Mouse (Mus musculus): ENCODE data around the gene Mx1. TPM values are rescaled to one million over a fixed set of nuclear protein-coding genes. Genes with fewer than 3 reads are reported as not detected.

Mx1 gene
- polyA plus RNA-seq, 1 experiment from 2014 or later = not detected

- H3K36me3 ChIP-seq (ENCODE audit: control insufficient read depth, insufficient read depth, low read length) = no peaks in the 10 kb centered on the region
- no peaks in the 10 kb centered on the region for H3K4me1 ChIP-seq (replicated peaks; ENCODE audit: control insufficient read depth, insufficient read depth, low read length)
- H3K4me2 ChIP-seq (replicated peaks; ENCODE audit: low read depth, low read length) = no peak overlapping the region
- no peaks in the 10 kb centered on the region for H3K27me3 ChIP-seq (ENCODE audit: control insufficient read depth, insufficient read depth, low read length)
- H3K9ac ChIP-seq (ENCODE audit: low read depth, low read length) = no peak overlapping the region
- WGBS = 72% methylated on average over 4 of the region's 4 CpGs
- H3K27ac ChIP-seq (ENCODE audit: low read depth, low read length) = no peak overlapping the region
- no peaks in the 10 kb centered on the region for H3K9me3 ChIP-seq (ENCODE audit: control insufficient read depth, low read length)
- no peak overlapping the region for H3K4me3 ChIP-seq (ENCODE audit: low read depth, low read length)
- ATAC-seq (ENCODE audit: low FRiP score) (no peak), DNase-seq (ENCODE audit: low spot score) (no peak)
Measured at GRCm38 (mm10) chr16:97402213-97402785, 60.4 kb downstream of the Mx1 start.

DNA sequence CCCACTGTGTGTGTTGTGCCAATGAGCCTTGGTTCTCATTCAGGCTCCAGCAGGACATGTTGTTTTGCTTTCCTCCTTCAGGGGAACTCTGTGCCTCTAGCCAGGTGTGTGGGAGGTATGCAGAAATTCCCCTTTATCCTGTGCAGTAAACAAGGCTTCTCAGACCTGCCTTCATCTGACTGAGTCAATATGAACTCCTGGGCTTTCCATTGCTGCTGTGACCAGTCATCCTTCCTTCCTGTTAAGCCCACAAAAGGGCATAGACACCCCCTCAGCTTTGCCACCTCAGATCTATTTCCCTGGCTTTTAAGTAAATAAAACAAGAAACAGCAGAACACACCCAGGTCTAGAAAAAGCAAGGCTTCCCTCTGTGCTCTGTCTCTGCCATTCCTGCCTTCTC is 61.0 kb downstream of the Mx1 start:
- Histone ChIP-seq H3K9ac (ENCODE audit: low read depth, low read length) (no peak overlapping the region), H3K9me3 (ENCODE audit: control insufficient read depth, low read length) (no peaks in the 10 kb centered on the region), H3K36me3 (ENCODE audit: control insufficient read depth, insufficient read depth, low read length) (no peaks in the 10 kb centered on the region), H3K27me3 (ENCODE audit: control insufficient read depth, insufficient read depth, low read length) (no peaks in the 10 kb centered on the region), H3K4me3 (ENCODE audit: low read depth, low read length) (no peak overlapping the region), H3K4me1 (replicated peaks; ENCODE audit: control insufficient read depth, insufficient read depth, low read length) (no peaks in the 10 kb centered on the region), H3K27ac (ENCODE audit: low read depth, low read length) (no peak overlapping the region), H3K4me2 (replicated peaks; ENCODE audit: low read depth, low read length) (no peak overlapping the region)
- DNase-seq (ENCODE audit: low spot score) (no peak), ATAC-seq (ENCODE audit: low FRiP score) (no peak)

DNA sequence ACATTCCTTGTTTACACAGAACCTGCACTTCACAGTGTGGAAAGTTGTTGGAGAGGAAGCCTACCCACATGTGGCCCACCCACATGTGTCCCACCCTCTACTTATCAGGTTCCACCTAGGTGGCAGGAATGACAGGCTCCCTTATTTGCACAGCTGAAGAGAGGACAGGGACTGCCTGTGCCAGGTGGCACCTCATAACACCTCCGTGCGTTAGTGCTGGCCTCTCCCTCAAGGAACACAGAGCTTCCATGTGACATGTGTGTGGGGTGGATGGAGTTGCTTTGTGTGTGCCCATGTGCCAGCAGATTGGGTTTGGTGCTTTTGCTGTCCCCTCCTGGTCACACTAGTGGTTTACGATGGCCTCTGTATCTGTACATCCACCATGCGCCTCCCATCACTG is 62.7 kb downstream of the Mx1 start:
- Histone ChIP-seq H3K4me3 (ENCODE audit: low read depth, low read length) (no peak overlapping the region), H3K36me3 (ENCODE audit: control insufficient read depth, insufficient read depth, low read length) (no peaks in the 10 kb centered on the region), H3K9ac (ENCODE audit: low read depth, low read length) (no peak overlapping the region), H3K4me2 (replicated peaks; ENCODE audit: low read depth, low read length) (no peak overlapping the region), H3K27ac (ENCODE audit: low read depth, low read length) (no peak overlapping the region), H3K9me3 (ENCODE audit: control insufficient read depth, low read length) (no peaks in the 10 kb centered on the region), H3K4me1 (replicated peaks; ENCODE audit: control insufficient read depth, insufficient read depth, low read length) (no peaks in the 10 kb centered on the region), H3K27me3 (ENCODE audit: control insufficient read depth, insufficient read depth, low read length) (no peaks in the 10 kb centered on the region)
- no peak for DNase-seq (ENCODE audit: low spot score)
- 96% methylated on average over 4 of the region's 4 CpGs for WGBS
- ATAC-seq (ENCODE audit: low FRiP score) = no peak

DNA sequence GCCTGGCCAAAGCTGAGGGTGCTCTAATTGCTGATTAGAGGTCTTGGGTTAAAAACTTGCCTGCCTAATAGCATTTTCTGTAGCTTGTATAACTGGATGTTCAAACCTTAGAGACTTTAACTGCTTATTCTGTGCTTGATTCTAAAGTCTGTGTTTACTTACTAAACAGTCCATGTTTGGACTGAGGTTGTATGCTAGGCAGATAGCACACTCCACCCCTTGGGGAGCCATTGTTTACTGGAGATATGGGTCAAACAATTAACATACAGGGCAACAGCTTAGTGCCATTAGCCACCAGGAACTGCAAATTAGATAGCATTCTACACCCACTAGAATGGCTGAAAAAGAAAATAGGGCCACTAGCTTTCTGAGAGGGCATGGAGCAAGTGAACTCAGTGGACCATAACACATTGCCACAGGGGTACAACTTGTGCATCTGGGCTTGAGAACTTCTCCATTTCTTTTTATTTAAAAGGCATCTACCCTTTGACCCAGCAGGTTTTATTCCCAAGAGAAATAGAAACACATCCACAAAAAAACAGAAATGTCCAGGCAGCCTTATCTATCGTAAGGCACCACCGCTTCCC is 64.7 kb downstream of the Mx1 start:
- Histone ChIP-seq H3K4me2 (replicated peaks; ENCODE audit: low read depth, low read length) (no peak overlapping the region), H3K9ac (ENCODE audit: low read depth, low read length) (no peak overlapping the region), H3K4me3 (ENCODE audit: low read depth, low read length) (no peak overlapping the region), H3K36me3 (ENCODE audit: control insufficient read depth, insufficient read depth, low read length) (no peaks in the 10 kb centered on the region), H3K27ac (ENCODE audit: low read depth, low read length) (no peak overlapping the region), H3K4me1 (replicated peaks; ENCODE audit: control insufficient read depth, insufficient read depth, low read length) (no peaks in the 10 kb centered on the region), H3K27me3 (ENCODE audit: control insufficient read depth, insufficient read depth, low read length) (no peaks in the 10 kb centered on the region), H3K9me3 (ENCODE audit: control insufficient read depth, low read length) (no peaks in the 10 kb centered on the region)
- 87% methylated on average over 2 of the region's 2 CpGs for WGBS
- DNase-seq (ENCODE audit: low spot score) (no peak), ATAC-seq (ENCODE audit: low FRiP score) (no peak)

Other genes with a start within 250 kb of the Mx1 start
- gene Bace2, start 106.2 kb downstream of the Mx1 start, polyA plus RNA-seq (2014; fragmentation: Nextera tagmentation; extraction: Ambion mirVana) = 2.4 and 4.2 TPM in 2 replicates
- not detected in 2 replicates for gene Fam3b, start 51.9 kb upstream of the Mx1 start, polyA plus RNA-seq (2014; fragmentation: Nextera tagmentation; extraction: Ambion mirVana)
- 0.19 and 0.39 TPM in 2 replicates for gene Tmprss2, start 148.3 kb upstream of the Mx1 start, polyA plus RNA-seq (2014; fragmentation: Nextera tagmentation; extraction: Ambion mirVana)

Measured in hindbrain, embryonic 11.5 days (tissue).